Mouse (Mus musculus) urinary bladder, adult 18-20 months (tissue): ENCODE data around the gene Pxk.

Experiments
- DNase-seq, 2 experiments: peaks; one replicate each; pipeline ENCODE4 v3.0.0; 2022; ENCODE audit warnings: low spot score in 2 of 2, mixed read lengths in 2 of 2

Pxk gene

GRCm38 (mm10) chr14:8097978-8098686 is at the start of gene Pxk:
Gene Pxk, plus strand, starts transcription at chr14:8098211.
- DNase-seq: peak; percentile 90 to 91

- no peak for DNase-seq
Measured at GRCm38 (mm10) chr14:8049334-8049733, 48.7 kb upstream of the Pxk start.

DNA sequence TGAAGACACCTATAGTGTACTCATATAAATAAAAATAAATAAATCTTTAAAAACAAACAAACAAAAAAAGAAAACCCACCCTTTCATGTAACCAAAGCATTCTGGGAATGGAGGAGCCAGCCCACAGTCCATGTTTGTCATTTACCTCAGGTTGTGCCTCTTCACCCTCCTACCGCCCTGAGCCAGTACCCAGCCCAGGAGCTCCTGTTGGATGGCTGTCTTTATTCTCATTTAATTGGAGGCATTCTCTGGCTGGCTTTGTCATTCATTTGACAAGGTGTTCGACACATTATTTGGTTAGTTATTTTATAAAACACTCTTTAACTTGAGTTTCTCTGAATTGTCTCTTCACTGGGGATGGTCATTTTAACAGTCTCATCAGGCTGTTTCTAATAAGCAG is 46.1 kb upstream of the Pxk start:
- DNase-seq: no peak

- DNase-seq: no peak
Measured at GRCm38 (mm10) chr14:8052661-8053060, 45.4 kb upstream of the Pxk start.

- no peak for DNase-seq
Measured at GRCm38 (mm10) chr14:8054310-8055102, 43.5 kb upstream of the Pxk start.

GRCm38 (mm10) chr14:8056076-8056475 is 41.9 kb upstream of the Pxk start:
- no peak for DNase-seq

DNA sequence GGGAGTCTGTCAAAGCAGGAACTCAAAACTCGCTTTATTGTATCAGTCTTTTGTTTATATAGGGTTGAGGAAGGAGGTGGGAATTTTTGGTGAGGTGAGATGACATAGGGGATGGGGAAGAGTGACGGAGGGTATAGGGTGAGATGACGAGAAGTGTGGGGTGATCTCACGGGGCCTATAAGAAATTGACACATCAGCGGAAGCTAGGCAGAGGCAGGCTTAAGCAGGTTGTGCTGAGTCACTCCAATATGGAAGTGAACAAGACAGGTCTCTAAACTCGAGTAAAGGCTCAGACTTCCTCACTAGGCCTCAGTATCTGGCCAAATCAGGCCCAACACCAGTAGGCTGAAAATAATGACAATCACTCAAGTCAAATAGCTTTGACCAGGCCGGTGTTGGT is 38.1 kb upstream of the Pxk start:
- DNase-seq: no peak

DNA sequence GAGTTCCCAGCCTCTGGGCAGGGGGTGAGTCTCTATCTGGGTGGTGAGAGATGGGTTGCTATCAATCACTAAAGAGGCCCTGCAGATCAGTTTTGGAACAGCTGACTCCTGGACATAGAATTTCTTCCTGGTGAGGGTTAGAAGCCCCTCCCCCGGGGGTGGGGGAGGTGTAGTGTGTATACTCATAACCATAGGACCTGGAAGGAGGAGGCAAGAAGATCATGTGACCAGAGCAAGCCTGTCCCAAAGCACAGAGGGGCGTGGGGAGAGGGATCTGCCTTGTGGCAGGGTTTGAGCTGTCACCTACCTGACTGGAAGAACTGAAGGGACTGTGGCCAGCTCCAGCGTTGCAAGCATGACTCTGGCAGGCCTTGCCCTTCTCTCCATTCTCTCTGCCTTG is 35.9 kb upstream of the Pxk start:
- DNase-seq: no peak

- no peak for DNase-seq
Measured at GRCm38 (mm10) chr14:8062537-8063301, 35.3 kb upstream of the Pxk start.

GRCm38 (mm10) chr14:8063835-8064785 is 33.9 kb upstream of the Pxk start:
- DNase-seq: no peak

- DNase-seq: peak; percentile 91 to 95
Measured at GRCm38 (mm10) chr14:8080165-8080679, 17.8 kb upstream of the Pxk start, which contains the start of gene Rpp14. Gene Rpp14, plus strand, starts transcription at chr14:8080367.

DNA sequence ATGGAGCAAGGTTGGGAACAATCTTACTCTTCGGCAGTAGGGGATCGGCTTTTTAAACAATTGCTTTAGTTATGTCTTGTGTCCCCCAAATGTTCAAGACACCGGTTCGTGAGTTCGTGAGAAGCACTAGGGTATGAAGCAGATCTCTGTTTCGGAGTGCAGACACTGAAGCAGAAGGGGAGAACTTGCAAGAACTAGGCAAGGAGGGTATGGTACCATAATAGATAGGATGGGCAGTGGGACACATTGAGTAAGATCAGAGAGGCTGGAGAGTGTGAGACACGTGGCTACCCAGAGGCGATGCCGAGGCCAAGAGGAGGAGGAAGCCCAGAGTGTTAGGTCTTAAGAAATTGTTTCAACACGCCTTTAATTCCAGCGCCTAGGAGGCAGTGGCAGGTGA is 17.3 kb upstream of the Pxk start:
- DNase-seq: no peak

GRCm38 (mm10) chr14:8082949-8083348 is 15.1 kb upstream of the Pxk start:
- DNase-seq: no peak

DNA sequence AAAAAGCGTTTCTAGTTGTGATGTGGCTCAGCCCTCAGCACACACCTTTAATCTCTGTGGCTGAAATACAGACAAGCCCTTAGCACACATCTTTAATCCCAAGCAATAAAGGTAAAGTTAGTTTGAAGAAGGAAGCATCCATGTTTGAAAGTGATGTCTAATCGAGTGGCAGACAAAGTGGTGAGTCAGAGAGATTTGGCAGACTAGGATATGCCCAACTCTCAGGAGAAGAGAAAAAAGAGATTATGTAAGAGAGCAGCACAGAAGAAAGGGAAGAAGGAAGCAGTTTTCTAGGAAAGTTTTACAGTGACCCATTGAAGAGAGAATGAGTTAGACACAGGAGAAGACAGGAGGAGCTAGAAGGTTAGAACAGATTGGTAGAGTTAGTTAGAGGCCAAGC is 9.0 kb upstream of the Pxk start:
- no peak for DNase-seq

- DNase-seq: no peak
Measured at GRCm38 (mm10) chr14:8092573-8092972, 5.4 kb upstream of the Pxk start.

DNA sequence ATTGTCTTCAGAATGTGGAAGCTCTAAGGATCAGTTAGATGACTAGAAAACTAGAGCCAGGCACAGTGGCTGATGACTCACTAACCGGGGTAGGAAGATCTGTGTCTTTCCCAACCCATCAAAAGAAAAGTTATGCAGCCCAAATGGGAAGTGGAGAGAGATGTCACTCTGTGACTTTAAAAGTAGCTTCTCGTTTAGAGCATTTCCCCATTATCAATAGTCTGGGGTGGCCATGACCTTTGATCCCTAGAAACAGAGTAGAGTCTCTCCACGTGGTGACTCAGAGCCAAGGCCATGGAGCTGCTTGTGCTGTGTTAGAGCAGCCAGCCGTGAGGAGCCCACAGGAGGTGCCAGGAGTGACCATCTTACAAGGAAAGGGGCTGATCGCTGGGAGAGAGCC is 4.6 kb upstream of the Pxk start:
- no peak for DNase-seq

DNA sequence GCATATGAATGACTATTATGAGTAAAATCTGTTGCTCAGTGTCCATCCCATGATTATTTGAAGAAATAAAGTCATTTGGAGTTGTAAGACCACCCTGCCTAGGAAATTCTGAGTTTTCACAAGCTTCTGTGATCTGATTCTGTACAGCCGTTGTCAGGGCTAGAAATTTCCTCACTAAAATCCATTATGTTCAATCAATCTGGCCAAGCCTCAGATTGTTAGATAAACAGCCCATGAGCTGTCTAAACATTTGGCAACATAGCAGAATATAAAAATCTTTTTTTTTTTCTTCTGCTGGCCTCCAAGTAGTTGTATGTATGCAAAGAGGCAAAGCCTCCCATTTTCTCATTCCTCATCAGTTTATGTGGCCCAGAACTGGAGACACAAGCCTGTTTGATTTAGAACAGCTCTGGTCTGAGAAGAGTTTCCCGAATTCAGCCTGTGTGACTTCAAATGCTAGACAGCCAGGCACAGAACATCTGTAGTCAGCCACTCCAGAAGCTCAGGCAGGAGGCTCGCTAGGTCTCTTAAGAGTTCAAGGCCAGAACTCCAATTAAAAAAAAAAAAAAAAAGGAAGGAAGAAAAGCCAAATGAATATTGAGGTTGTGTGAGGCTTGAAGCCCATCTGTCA is 3.0 kb upstream of the Pxk start:
- no peak for DNase-seq

GRCm38 (mm10) chr14:8095562-8095950 is 2.5 kb upstream of the Pxk start:
- no peak for DNase-seq

- no peak for DNase-seq
Measured at GRCm38 (mm10) chr14:8098687-8098995, 630 bp downstream of the Pxk start.

DNA sequence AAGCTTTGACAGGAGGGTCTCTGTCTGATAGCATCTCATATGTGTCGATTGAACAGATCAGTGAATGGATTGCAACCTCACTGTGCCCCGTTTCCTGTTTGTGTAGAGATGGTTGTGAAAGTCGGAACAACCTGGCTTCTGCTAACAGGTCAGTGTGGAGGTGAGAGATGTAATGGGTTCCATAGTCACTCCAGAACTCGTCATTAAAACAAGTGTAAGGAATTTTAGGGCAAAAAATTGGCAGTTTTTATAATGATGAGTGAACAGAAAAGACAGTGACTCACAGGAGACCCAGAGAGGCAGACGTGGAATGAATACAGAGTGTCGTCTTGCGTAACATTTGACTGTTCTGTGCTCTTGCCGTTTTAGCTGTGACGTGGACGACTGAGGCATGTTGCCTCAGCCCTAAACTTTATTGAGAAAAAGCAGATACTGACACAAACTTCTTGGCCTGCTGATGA is 1.6 kb downstream of the Pxk start:
- DNase-seq: peak in 1 of 2 experiments; percentile 37

- DNase-seq: no peak
Measured at GRCm38 (mm10) chr14:8101886-8102285, 3.9 kb downstream of the Pxk start.
